In the genomic region with DNA sequence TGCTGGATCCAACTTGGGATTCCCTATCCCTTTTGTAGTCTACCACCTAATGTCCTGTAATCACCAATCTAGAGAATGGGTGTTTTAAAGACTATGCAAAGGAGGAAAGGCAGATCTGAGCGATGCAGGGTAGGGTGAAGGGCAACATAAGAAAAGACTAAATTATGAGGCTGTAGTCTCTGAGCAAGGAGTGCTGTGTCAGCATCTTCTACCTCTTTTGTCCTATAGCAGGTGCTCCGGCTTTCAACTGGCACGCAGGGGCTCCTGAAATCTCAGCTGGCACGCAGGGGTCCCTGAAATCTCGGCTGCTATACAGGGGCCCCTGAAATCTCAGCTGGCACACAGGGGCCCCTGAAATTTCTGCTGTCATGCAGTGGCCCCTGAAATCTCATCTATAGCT, we compare ENCODE assay signal across 24 mouse cellular contexts. TPM values are rescaled to one million over a fixed set of nuclear protein-coding genes. Genes with fewer than 3 reads are reported as not detected.
A peak's percentile ranks its signal among the peaks of the same experiment; 100 is the strongest.
DNase-seq lines count a peak whose midpoint lies in the region; TF ChIP-seq lines count a peak whose summit lies in the region.
"Had no signal": no experiment of that assay in that cellular context is flagged by ENCODE, and none has a peak within 500 bp of the region (broad histone marks: within the 10 kb centered on the region; RNA-seq: fewer than 3 reads in every experiment).

No protein-coding gene starts in this region.

- peak; percentile 74 for DNase-seq in heart, adult 11 months
- no peak for DNase-seq in heart, adult 9 months (ENCODE audit: low spot score in 2 of 2)
- no peak for DNase-seq in CH12.LX (ENCODE audit: extremely low read depth)
- no peak for DNase-seq in ES-E14 (ENCODE audit: low read depth, low spot score)
- no peak for DNase-seq in gastrocnemius, postnatal 4 days (ENCODE audit: low spot score in 2 of 2)
- DNase-seq in ovary, postnatal 10 days (ENCODE audit: low spot score), result no peak
- DNase-seq: adrenal gland, adult 2 months; adrenal gland, adult 8-10 months; adrenal gland, postnatal 10 days; adrenal gland, postnatal 14 days; adrenal gland, postnatal 25 days; adrenal gland, postnatal 36 days; B cell, adult 2 months; cerebellum, adult 11 months; cerebellum, adult 11-12 months; cerebellum, adult 18-20 months; cerebellum, adult 2 months; cerebellum, adult 8-10 months had no signal

- H3K4me1 ChIP-seq in CH12.LX (ENCODE audit: control insufficient read depth in 1 of 2, insufficient read depth in 2 of 2) (no peaks in the 10 kb centered on the region), ES-E14 (ENCODE audit: control insufficient read depth in 2 of 2, insufficient read depth in 2 of 2, low read length in 2 of 2, poor library complexity in 1 of 2) (no peaks in the 10 kb centered on the region)

- in situ Hi-C loops in CH12.LX (cut with MboI; ENCODE audit: low pct_ligation_motif_present, low pct_unique_long_range_greater_than_20kb, low sequenced_read_pairs) (no loop called here), ES-E14 (cut with MboI; ENCODE audit: low sequenced_read_pairs in 2 of 2, unreplicated experiment in 2 of 2) (no loop called here)

- TF ChIP-seq POLR2A in CH12.LX (IDR thresholded peaks at IDR 0.05; ENCODE audit: low read depth, low read length), result no peak

- H3K9me3 ChIP-seq in CH12.LX (replicated peaks; ENCODE audit: low read length) (no peaks in the 10 kb centered on the region), ES-E14 (ENCODE audit: control insufficient read depth, insufficient read depth, low read depth, low read length) (no peaks in the 10 kb centered on the region)
- H3K9me3 ChIP-seq: G1E had no signal

- dilution Hi-C loops in CH12.LX (cut with MboI; ENCODE audit: extremely low pct_ligation_motif_present, extremely low pct_unique_long_range_greater_than_20kb, low sequenced_read_pairs), result no loop called here

- H3K79me2 ChIP-seq in CH12.LX (replicated peaks; ENCODE audit: control insufficient read depth, extremely low read depth, insufficient read depth, poor library complexity, severe bottlenecking), result no peaks in the 10 kb centered on the region

- H3K9ac ChIP-seq in CH12.LX (ENCODE audit: insufficient read depth, low read depth), result no peak overlapping the region
- H3K9ac ChIP-seq in ES-E14 (ENCODE audit: insufficient read depth, low read depth, low read length, poor library complexity, severe bottlenecking), result no peak overlapping the region

- H3K4me3 ChIP-seq in CH12.LX (replicated peaks in 1 of 3; ENCODE audit: low read depth in 2 of 3, low read length in 2 of 3, poor library complexity in 1 of 3), result no peak overlapping the region
- no peak overlapping the region for H3K4me3 ChIP-seq in ES-E14 (ENCODE audit: insufficient read depth in 1 of 2, low read depth in 1 of 2, low read length in 2 of 2, poor library complexity in 1 of 2, severe bottlenecking in 1 of 2)

- H3K27me3 ChIP-seq in CH12.LX (replicated peaks), result no peaks in the 10 kb centered on the region

- no peak for TF ChIP-seq EP300 in CH12.LX (IDR thresholded peaks at IDR 0.05; ENCODE audit: low read length)

- no peak for TF ChIP-seq RAD21 in CH12.LX (IDR thresholded peaks at IDR 0.05; ENCODE audit: low read depth, low read length)

- H3K36me3 ChIP-seq in CH12.LX (replicated peaks in 1 of 2; ENCODE audit: control insufficient read depth in 1 of 2, insufficient read depth in 1 of 2, low read length in 1 of 2), result no peaks in the 10 kb centered on the region
- no peaks in the 10 kb centered on the region for H3K36me3 ChIP-seq in ES-E14 (ENCODE audit: control insufficient read depth, insufficient read depth, low read length, poor library complexity, severe bottlenecking)
- H3K36me3 ChIP-seq: G1E had no signal

- H3K27ac ChIP-seq in CH12.LX (ENCODE audit: insufficient read depth, low read depth) (no peak overlapping the region), ES-E14 (ENCODE audit: insufficient read depth, low read depth, low read length, poor library complexity, severe bottlenecking) (no peak overlapping the region)

- H3K4me2 ChIP-seq in CH12.LX (ENCODE audit: insufficient read depth, low read depth, poor library complexity, severe bottlenecking), result no peak overlapping the region

- no peak for TF ChIP-seq CTCF in CH12.LX (conservative IDR thresholded peaks at IDR 0.05 in 1 of 2, IDR thresholded peaks at IDR 0.05 in 1 of 2; ENCODE audit: low read depth in 2 of 2, low read length in 2 of 2)

TF ChIP-seq in CH12.LX, 34 proteins besides CTCF, POLR2A, EP300 and RAD21:
- TF ChIP-seq RCOR1 (conservative IDR thresholded peaks at IDR 0.05; ENCODE audit: low read depth, low read length), result no peak
- TF ChIP-seq MEF2A (IDR thresholded peaks at IDR 0.05; ENCODE audit: borderline replicate concordance, low read depth, low read length), result no peak
- TF ChIP-seq UBTF (IDR thresholded peaks at IDR 0.05; ENCODE audit: low read depth, low read length), result no peak
- TF ChIP-seq MAFK (IDR thresholded peaks at IDR 0.05; ENCODE audit: insufficient replicate concordance, low read length), result peak; percentile 70; the same call in 1 of the 2 replicates
- no peak for TF ChIP-seq SMC3 (IDR thresholded peaks at IDR 0.05; ENCODE audit: low read depth, low read length)
- TF ChIP-seq CHD2 (IDR thresholded peaks at IDR 0.05; ENCODE audit: low read length), result no peak
- no peak for TF ChIP-seq MYC (IDR thresholded peaks at IDR 0.05; ENCODE audit: low read depth, low read length)
- no peak for TF ChIP-seq E2F4 (IDR thresholded peaks at IDR 0.05; ENCODE audit: insufficient replicate concordance, low read depth, low read length)

TF ChIP-seq in ES-E14, 5 proteins besides CTCF, POLR2A, EP300 and RAD21:
- TF ChIP-seq MAFK (IDR thresholded peaks at IDR 0.05; ENCODE audit: insufficient read depth, low read depth, low read length) (peak; percentile 88), ZNF384 (IDR thresholded peaks at IDR 0.05; ENCODE audit: low read depth, low read length) (no peak)

RNA-seq across cellular contexts. Expression of a gene that starts 33.5 kb away (rescaled TPM):
- not detected in 2 replicates for total RNA-seq in CH12.LX (2012; rRNA removed)
- not detected in 2 replicates for total RNA-seq in CH12.LX (2014; rRNA removed)
- not detected in 2 replicates for polyA plus RNA-seq in CH12.LX (2012; ENCODE audit: insufficient read length, low read depth)
- total RNA-seq in ES-E14 (2012; rRNA removed), result 0.05 and 0.36 TPM in 2 replicates
- under 1 TPM; 0.13 to 0.25 TPM for total RNA-seq in gastrocnemius, postnatal 4 days (2021)
- total RNA-seq: adrenal gland, postnatal 14 days; MEL had no signal
- polyA plus RNA-seq: activated CD4-positive, CD25-positive, alpha-beta regulatory T cell, adult 4 months; CD4-positive, CD25-positive, alpha-beta regulatory T cell, adult 4 months; G1E; Patski had no signal

RNA-seq across cellular contexts. Expression of a gene that starts 59.6 kb away (rescaled TPM):
- total RNA-seq in CH12.LX (2012; rRNA removed), result not detected in 2 replicates
- total RNA-seq in CH12.LX (2014; rRNA removed), result not detected in 2 replicates
- polyA plus RNA-seq in CH12.LX (2012; ENCODE audit: insufficient read length, low read depth), result not detected in 2 replicates
- 0.27 TPM in 1 of 2 replicates, not detected in the other for total RNA-seq in ES-E14 (2012; rRNA removed)
- total RNA-seq in gastrocnemius, postnatal 4 days (2021), result not detected
- total RNA-seq: MEL had no signal
- polyA plus RNA-seq: activated CD4-positive, CD25-positive, alpha-beta regulatory T cell, adult 4 months; C2C12; CD4-positive, CD25-positive, alpha-beta regulatory T cell, adult 4 months; G1E had no signal
